Mouse (Mus musculus): ENCODE data around the gene Snx13. TPM values are rescaled to one million over a fixed set of nuclear protein-coding genes. Genes with fewer than 3 reads are reported as not detected.

The Snx13 gene
- polyA plus RNA-seq, 1 experiment from 2014 or later: 28.0 TPM

GRCm38 (mm10) chr12:35050501-35050900, 3.5 kb downstream of the Snx13 start:
- H3K4me3 ChIP-seq: no peak overlapping the region
- H3K9ac ChIP-seq: no peak overlapping the region
- H3K27me3 ChIP-seq: no peaks in the 10 kb centered on the region
- peaks cover 6% of the 10 kb centered on the region for H3K4me1 ChIP-seq
- ATAC-seq (ENCODE audit: insufficient number of reproducible peaks, low FRiP score, low TSS enrichment, low read depth): no peak
- H3K9me3 ChIP-seq: no peaks in the 10 kb centered on the region
- H3K27ac ChIP-seq: no peak overlapping the region
- no peak overlapping the region for H3K4me2 ChIP-seq
- H3K36me3 ChIP-seq: no peaks in the 10 kb centered on the region
- WGBS: 73% methylated on average over 3 of the region's 3 CpGs

DNA sequence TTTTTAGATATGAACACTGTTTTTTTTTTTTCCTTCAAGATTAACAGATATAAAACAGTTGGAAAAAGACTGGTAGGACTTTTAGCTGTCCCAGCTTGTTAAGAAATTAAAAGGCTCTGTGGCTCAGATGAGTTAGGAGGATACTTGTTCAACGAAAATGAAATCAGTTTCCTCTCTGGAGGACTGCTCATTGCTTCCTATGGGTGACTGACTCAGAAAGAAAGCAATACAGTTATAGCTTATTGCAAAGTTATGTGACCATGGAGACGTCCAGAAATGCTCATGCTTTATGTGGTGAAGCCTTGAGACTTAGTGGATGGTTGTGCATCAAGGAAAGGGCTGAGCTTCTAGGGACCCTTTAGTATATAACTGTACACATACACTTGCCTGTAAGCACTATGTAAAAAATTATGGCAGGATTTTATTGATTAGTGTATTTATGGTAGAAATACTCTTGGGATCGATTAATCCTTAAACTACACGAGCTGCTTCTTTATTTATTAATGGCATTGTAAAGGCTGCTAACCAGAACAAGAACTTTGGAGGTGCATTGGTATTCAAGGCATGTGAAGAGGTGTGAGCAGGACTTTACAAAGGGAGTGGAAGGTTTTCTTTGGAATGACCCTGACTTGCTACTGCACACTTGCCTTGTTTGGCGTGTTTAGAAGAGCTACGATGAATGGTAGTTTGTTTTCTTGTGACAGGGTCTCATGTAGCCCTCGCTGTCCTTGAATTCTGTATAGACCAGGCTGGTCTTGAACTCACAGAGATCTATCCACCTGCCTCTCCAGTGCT, 4.2 kb downstream of the Snx13 start:
- Histone ChIP-seq H3K4me2 (no peak overlapping the region), H3K36me3 (no peaks in the 10 kb centered on the region), H3K27me3 (no peaks in the 10 kb centered on the region), H3K4me3 (no peak overlapping the region), H3K27ac (no peak overlapping the region), H3K9ac (no peak overlapping the region), H3K9me3 (no peaks in the 10 kb centered on the region), H3K4me1 (peaks cover 6% of the 10 kb centered on the region)
- 62% methylated on average over 7 of the region's 7 CpGs for WGBS
- no peak for ATAC-seq (ENCODE audit: insufficient number of reproducible peaks, low FRiP score, low TSS enrichment, low read depth)

DNA sequence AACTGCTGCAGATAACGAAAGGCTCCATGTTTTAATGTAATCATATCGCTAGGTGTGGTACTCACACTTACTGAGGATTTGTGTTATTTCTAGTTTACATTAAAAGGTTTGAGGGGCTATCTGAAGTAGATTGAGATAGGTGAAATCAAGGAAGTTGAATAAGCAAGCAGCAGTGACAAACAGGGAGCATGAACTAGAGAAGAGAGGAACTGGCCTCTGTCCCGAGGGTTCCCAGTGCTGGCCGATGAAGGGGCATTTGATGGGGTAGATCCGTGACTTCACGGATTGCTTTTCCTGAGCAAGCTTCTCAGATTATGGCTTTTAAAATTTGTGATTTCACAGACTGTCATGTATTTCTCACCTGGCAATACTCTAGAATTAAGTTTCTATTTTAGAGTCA, 7.4 kb downstream of the Snx13 start:
- Histone ChIP-seq H3K27me3 (no peaks in the 10 kb centered on the region), H3K4me2 (no peak overlapping the region), H3K36me3 (no peaks in the 10 kb centered on the region), H3K4me1 (no peaks in the 10 kb centered on the region), H3K4me3 (no peak overlapping the region), H3K27ac (no peak overlapping the region), H3K9me3 (peaks cover 6% of the 10 kb centered on the region; the same call in 1 of the 2 replicates), H3K9ac (no peak overlapping the region)
- ATAC-seq (ENCODE audit: insufficient number of reproducible peaks, low FRiP score, low TSS enrichment, low read depth): no peak
- WGBS: 80% methylated on average over 6 of the region's 6 CpGs

DNA sequence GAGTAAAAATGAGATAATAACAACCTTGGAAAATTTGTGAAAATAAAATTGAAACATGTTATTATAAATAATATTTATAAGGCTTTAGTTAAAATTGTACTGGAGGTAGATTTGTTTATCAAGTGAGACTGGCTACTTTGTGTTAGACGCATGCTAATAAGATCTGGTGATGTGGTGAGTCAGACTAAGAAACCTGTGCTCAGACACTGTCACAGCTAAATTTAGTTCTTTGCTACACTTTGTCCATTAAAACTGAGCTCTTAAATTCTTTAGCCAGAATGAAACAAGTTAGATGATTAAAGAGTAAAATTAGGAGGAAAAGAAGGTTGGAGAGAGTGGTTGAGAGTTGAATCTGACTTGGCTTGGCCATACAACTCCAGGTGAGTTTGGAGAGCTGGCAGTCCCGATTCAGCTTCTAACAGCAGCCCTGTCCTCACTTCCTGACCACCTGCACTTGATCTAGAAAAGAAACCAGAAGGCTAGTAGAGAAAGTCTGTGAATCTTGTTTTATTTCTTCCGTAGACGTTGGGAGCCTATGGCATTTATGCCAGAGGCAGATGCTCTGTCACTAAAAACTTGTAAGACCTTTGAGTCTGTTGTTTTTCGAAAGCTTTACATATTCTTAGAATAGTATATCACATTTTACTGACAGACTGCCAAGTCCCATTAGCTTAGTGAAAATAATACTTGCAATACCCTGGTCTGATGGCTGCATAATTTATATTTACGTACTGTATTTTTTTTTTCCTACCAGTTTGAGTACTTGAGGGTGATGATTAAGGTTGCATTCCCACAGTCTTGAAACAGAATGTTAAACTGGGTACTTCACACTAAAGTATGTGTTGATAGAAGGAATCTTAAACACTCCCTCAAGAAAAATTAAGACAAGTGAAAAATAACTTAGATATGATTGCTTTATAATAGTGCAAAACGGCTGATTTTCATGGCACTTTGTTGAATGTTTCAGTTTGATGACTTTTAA, 8.4 kb downstream of the Snx13 start:
- no peaks in the 10 kb centered on the region for H3K27me3 ChIP-seq
- ATAC-seq (ENCODE audit: insufficient number of reproducible peaks, low FRiP score, low TSS enrichment, low read depth): no peak
- H3K9ac ChIP-seq: no peak overlapping the region
- no peaks in the 10 kb centered on the region for H3K36me3 ChIP-seq
- H3K4me2 ChIP-seq: no peak overlapping the region
- H3K9me3 ChIP-seq: peaks cover 6% of the 10 kb centered on the region; the same call in 1 of the 2 replicates
- H3K4me3 ChIP-seq: no peak overlapping the region
- H3K27ac ChIP-seq: no peak overlapping the region
- 50% methylated on average over 7 of the region's 7 CpGs for WGBS
- H3K4me1 ChIP-seq: no peaks in the 10 kb centered on the region

DNA sequence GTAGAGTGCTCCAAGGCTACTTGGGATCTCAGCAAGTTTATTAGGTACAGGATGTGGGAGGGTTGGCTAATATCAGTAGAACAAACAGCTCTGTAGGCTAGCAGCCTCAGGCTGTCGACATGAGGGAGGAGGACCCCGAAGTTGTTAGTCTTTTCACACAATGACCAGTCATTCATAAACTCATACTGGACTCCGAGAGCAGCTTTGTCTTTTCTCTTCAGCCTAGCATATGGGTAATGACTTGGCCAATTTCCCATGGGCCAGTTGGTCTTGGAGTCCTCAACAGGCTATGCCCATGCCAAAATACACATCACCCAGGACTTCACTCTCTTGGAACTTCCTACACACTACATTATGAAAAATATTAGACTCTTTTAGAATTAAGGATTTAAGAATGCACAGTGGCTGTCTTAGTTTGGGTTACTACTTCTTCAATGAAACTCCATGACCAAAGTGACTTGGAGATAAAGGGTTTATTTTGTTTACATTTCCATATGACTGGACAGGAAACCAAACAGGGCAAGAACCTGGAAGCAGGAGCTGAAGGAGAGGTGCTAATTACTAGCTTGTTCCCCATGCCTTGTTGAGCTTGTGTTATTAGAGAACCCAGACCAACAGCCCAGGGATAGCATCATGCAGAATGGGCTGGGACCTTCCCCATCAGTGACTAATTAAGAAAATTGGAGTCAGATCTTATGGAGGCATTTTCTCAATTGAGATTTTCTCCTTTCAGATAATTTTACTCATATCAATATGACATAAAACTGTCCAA, 16.9 kb downstream of the Snx13 start:
- Histone ChIP-seq H3K27ac (no peak overlapping the region), H3K4me1 (no peaks in the 10 kb centered on the region), H3K9me3 (no peaks in the 10 kb centered on the region), H3K9ac (no peak overlapping the region), H3K4me2 (no peak overlapping the region), H3K36me3 (no peaks in the 10 kb centered on the region), H3K4me3 (no peak overlapping the region), H3K27me3 (no peaks in the 10 kb centered on the region)
- 77% methylated on average over 3 of the region's 3 CpGs for WGBS
- no peak for ATAC-seq (ENCODE audit: insufficient number of reproducible peaks, low FRiP score, low TSS enrichment, low read depth)

DNA sequence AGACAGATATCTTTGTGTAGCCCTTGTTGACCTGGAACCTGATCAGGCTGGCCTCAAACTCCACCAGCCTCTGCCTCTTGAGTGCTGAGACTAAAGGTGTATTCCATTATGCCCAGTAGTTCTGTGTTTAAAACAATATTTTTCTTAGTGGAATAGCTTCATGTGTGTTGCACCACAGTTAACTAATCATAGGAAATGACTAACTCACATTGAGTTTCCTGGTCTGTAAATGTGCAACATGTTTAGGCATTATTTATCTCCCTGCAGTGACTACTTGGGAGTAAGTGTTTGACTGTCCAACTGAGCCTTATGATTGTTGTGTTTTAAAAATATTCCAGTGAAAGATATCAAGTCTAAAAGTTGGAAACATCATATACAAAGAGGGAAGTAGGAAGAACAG, 20.6 kb downstream of the Snx13 start:
- Histone ChIP-seq H3K4me3 (no peak overlapping the region), H3K4me1 (no peaks in the 10 kb centered on the region)
- ATAC-seq (ENCODE audit: insufficient number of reproducible peaks, low FRiP score, low TSS enrichment, low read depth): no peak

DNA sequence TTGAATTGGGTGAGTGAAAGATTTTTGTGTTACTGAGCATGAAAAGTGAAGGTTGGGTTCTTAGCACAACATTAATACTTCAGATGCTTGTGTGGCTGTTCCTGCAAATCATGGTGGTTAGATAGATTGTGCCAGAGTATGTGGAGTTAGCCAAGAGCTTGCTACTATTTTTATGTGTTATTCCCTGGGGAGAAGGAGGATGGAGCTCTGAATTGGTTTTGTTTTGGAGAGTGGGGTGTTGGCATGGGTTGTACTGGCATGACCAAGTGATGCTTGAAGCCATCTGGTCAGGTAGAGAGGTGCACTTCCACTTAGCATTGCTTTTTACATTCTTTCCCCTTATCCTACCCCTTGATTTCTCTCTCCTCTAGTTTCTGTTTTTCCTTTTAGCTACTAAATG, 24.4 kb downstream of the Snx13 start:
- H3K9me3 ChIP-seq: no peaks in the 10 kb centered on the region
- no peak overlapping the region for H3K4me2 ChIP-seq
- H3K27me3 ChIP-seq: no peaks in the 10 kb centered on the region
- H3K36me3 ChIP-seq: no peaks in the 10 kb centered on the region
- H3K27ac ChIP-seq: no peak overlapping the region
- no peak overlapping the region for H3K4me3 ChIP-seq
- no peaks in the 10 kb centered on the region for H3K4me1 ChIP-seq
- ATAC-seq (ENCODE audit: insufficient number of reproducible peaks, low FRiP score, low TSS enrichment, low read depth): no peak
- H3K9ac ChIP-seq: no peak overlapping the region

More for the DNA sequence above, 20.6 kb downstream of the Snx13 start:
- Histone ChIP-seq H3K27ac (no peak overlapping the region), H3K36me3 (no peaks in the 10 kb centered on the region), H3K4me2 (no peak overlapping the region), H3K27me3 (no peaks in the 10 kb centered on the region), H3K9ac (no peak overlapping the region), H3K9me3 (no peaks in the 10 kb centered on the region)

DNA sequence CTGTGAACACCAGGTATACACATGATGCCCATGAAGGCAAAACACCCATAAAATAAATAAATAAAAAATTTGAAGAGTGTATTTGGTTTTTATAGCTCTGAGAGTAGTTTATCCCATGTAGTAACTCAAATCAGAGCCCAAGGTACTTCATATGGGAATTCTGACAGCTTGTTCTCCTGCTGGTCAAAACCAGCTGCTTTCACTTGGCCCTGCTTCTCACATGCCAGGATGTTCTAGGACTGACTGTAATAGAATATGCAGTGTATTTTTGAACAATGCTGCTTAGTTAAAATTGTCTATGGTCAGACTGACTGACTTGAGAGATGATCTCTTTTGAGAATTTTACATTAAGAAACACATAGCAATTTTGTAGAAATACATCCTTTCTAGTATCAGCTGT, 25.2 kb downstream of the Snx13 start:
- Histone ChIP-seq H3K36me3 (no peaks in the 10 kb centered on the region), H3K9ac (no peak overlapping the region), H3K27ac (no peak overlapping the region), H3K4me3 (no peak overlapping the region), H3K9me3 (no peaks in the 10 kb centered on the region), H3K4me2 (no peak overlapping the region), H3K4me1 (no peaks in the 10 kb centered on the region), H3K27me3 (no peaks in the 10 kb centered on the region)
- no peak for ATAC-seq (ENCODE audit: insufficient number of reproducible peaks, low FRiP score, low TSS enrichment, low read depth)

GRCm38 (mm10) chr12:35075993-35076392, 29.0 kb downstream of the Snx13 start:
- Histone ChIP-seq H3K4me2 (no peak overlapping the region), H3K9ac (no peak overlapping the region), H3K27ac (no peak overlapping the region), H3K36me3 (no peaks in the 10 kb centered on the region), H3K4me3 (no peak overlapping the region), H3K4me1 (no peaks in the 10 kb centered on the region), H3K9me3 (no peaks in the 10 kb centered on the region), H3K27me3 (no peaks in the 10 kb centered on the region)
- WGBS: 78% methylated on average over 3 of the region's 3 CpGs
- ATAC-seq (ENCODE audit: insufficient number of reproducible peaks, low FRiP score, low TSS enrichment, low read depth): no peak

GRCm38 (mm10) chr12:35123549-35123948, 76.6 kb downstream of the Snx13 start:
- Histone ChIP-seq H3K9me3 (no peaks in the 10 kb centered on the region), H3K27me3 (no peaks in the 10 kb centered on the region), H3K4me2 (no peak overlapping the region), H3K27ac (no peak overlapping the region), H3K4me3 (no peak overlapping the region), H3K4me1 (no peaks in the 10 kb centered on the region), H3K9ac (no peak overlapping the region), H3K36me3 (peaks cover 5% of the 10 kb centered on the region; the same call in 1 of the 2 replicates)
- ATAC-seq (ENCODE audit: insufficient number of reproducible peaks, low FRiP score, low TSS enrichment, low read depth): no peak
- 66% methylated on average over 3 of the region's 3 CpGs for WGBS

DNA sequence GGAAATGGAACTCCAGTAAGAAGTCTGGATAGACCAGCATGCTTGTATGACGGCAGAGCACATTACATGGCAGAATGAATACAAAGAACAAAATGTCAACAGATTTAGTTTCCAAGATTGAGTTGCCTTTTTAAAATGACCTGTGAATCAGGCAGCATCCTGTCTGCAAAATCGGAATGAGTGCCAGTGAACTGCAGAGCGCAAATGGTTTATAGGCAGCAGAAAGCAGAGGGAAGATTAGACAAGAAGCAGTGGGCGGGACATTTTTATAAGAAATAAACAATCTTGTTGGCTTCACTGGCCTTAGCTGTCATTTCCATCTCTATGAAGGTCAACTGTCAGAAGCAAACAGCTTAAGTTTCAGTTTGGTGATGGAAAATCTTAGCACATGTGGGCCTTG, 106.2 kb downstream of the Snx13 start:
- no peak overlapping the region for H3K4me3 ChIP-seq
- no peak overlapping the region for H3K4me2 ChIP-seq
- H3K36me3 ChIP-seq: no peaks in the 10 kb centered on the region
- H3K27me3 ChIP-seq: no peaks in the 10 kb centered on the region
- 75% methylated on average over 4 of the region's 4 CpGs for WGBS
- no peak overlapping the region for H3K9ac ChIP-seq
- H3K27ac ChIP-seq: no peak overlapping the region
- no peaks in the 10 kb centered on the region for H3K4me1 ChIP-seq
- H3K9me3 ChIP-seq: no peaks in the 10 kb centered on the region
- no peak for ATAC-seq (ENCODE audit: insufficient number of reproducible peaks, low FRiP score, low TSS enrichment, low read depth)
